Comparison of ENCODE assay signal across 8 mouse cellular contexts in the genomic region with DNA sequence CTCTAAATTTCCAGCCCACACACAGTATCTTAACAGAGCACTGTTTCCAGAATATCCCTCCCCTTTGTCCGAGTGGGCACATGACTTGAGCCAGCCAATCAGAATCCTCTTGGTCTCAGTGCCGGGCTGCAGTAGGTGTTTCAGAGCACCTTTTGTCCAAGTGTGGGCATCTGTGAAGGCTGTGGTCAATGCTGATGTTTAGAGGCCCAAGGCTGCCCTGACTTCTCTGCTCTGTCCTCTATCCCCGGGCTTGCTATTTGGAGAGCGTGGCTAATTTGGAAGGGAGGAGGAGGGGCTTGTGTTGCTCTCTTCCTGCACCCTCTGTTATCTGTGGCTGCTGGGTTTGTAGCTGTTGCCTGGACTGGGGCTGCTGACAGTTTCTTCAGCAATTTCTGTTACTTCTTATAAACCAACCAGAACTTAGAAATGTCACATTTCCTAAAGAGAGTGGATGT. TPM values are rescaled to one million over a fixed set of nuclear protein-coding genes. Genes with fewer than 3 reads are reported as not detected.
DNase-seq lines count a peak whose midpoint lies in the region; ATAC-seq and TF ChIP-seq lines count a peak whose summit lies in the region.

No protein-coding gene starts in this region.

- WGBS in kidney, adult 2 months: 10% methylated on average over 4 of the region's 4 CpGs
- under 1% methylated on average over 4 of the region's 4 CpGs for WGBS in hindbrain, embryonic 10.5 days
- 3% methylated on average over 4 of the region's 4 CpGs for WGBS in limb, embryonic 11.5 days
- WGBS in midbrain, embryonic 13.5 days: 3% methylated on average over 4 of the region's 4 CpGs

- no peaks in the 10 kb centered on the region for H3K27me3 ChIP-seq in kidney, adult 2 months (replicated peaks; ENCODE audit: control insufficient read depth, insufficient read depth, low read length)
- peaks cover 42% of the 10 kb centered on the region for H3K27me3 ChIP-seq in hindbrain, embryonic 10.5 days (ENCODE audit: insufficient read depth, poor library complexity, severe bottlenecking)
- peaks cover 16% of the 10 kb centered on the region for H3K27me3 ChIP-seq in limb, embryonic 11.5 days (ENCODE audit: control insufficient read depth, insufficient read depth, low read length)
- 0 out of 2 replicates have a peak, but pooled peaks cover 11% of the 10 kb centered on the region for H3K27me3 ChIP-seq in midbrain, embryonic 13.5 days

- 0 out of 2 replicates have a peak, but pooled peaks cover 8% of the 10 kb centered on the region for H3K4me1 ChIP-seq in kidney, adult 2 months (ENCODE audit: control insufficient read depth, insufficient read depth, low read length)
- peaks cover 49% of the 10 kb centered on the region for H3K4me1 ChIP-seq in hindbrain, embryonic 10.5 days (replicated peaks)
- H3K4me1 ChIP-seq in limb, embryonic 11.5 days (ENCODE audit: control insufficient read depth, insufficient read depth, low read length): peaks cover 4% of the 10 kb centered on the region
- H3K4me1 ChIP-seq in midbrain, embryonic 13.5 days (replicated peaks): peaks cover 48% of the 10 kb centered on the region

- no peak for TF ChIP-seq CTCF in kidney, adult 2 months (conservative IDR thresholded peaks at IDR 0.05; ENCODE audit: insufficient read depth, insufficient read length, low read depth, low read length)

- H3K27ac ChIP-seq in kidney, adult 2 months (ENCODE audit: insufficient read depth, low read depth, low read length): no peak overlapping the region
- peak overlapping the region; percentile 82 for H3K27ac ChIP-seq in hindbrain, embryonic 10.5 days
- no peak overlapping the region for H3K27ac ChIP-seq in limb, embryonic 11.5 days (replicated peaks; ENCODE audit: low read depth, low read length)
- H3K27ac ChIP-seq in midbrain, embryonic 13.5 days: peak overlapping the region; percentile 79

- DNase-seq in kidney, adult 2 months: peak; percentile 45
- no peak for DNase-seq in kidney, adult 8-10 months
- peak; percentile 67 to 73 for DNase-seq in adrenal gland, postnatal 36 days
- DNase-seq in hindbrain, embryonic 10.5 days (ENCODE audit: low spot score): peak; percentile 64
- peak; percentile 69 for DNase-seq in limb, embryonic 11.5 days (ENCODE audit: low spot score)
- DNase-seq in testis, postnatal 14 days (ENCODE audit: low spot score): peak; percentile 36

- H3K4me3 ChIP-seq in kidney, adult 2 months (ENCODE audit: insufficient read depth, low read depth, low read length): peak overlapping the region; percentile 55; the same call in 1 of the 2 replicates
- peak overlapping the region; percentile 46 for H3K4me3 ChIP-seq in hindbrain, embryonic 10.5 days
- no peak overlapping the region for H3K4me3 ChIP-seq in limb, embryonic 11.5 days (ENCODE audit: low read depth, low read length)
- peak overlapping the region; percentile 33 for H3K4me3 ChIP-seq in midbrain, embryonic 13.5 days (replicated peaks)

- peak; percentile 77 for ATAC-seq in erythroblast, adult 5-6 weeks (replicated peaks; ENCODE audit: low FRiP score, poor library complexity, severe bottlenecking)
- peak; percentile 49; the same call in 1 of the 2 replicates for ATAC-seq in limb, embryonic 11.5 days (ENCODE audit: insufficient number of reproducible peaks, low FRiP score, low TSS enrichment, low read depth)
- peak; percentile 71 for ATAC-seq in midbrain, embryonic 13.5 days

- no peak for TF ChIP-seq POLR2A in kidney, adult 2 months (IDR thresholded peaks at IDR 0.05; ENCODE audit: low read depth, low read length)

- peak overlapping the region; percentile 34 for H3K4me2 ChIP-seq in limb, embryonic 11.5 days (ENCODE audit: low read depth, severe bottlenecking)
- H3K4me2 ChIP-seq in midbrain, embryonic 13.5 days (replicated peaks): peak overlapping the region; percentile 55

- no peaks in the 10 kb centered on the region for H3K9me3 ChIP-seq in hindbrain, embryonic 10.5 days
- no peaks in the 10 kb centered on the region for H3K9me3 ChIP-seq in limb, embryonic 11.5 days (ENCODE audit: control insufficient read depth, low read length)
- no peaks in the 10 kb centered on the region for H3K9me3 ChIP-seq in midbrain, embryonic 13.5 days

- no peaks in the 10 kb centered on the region for H3K36me3 ChIP-seq in kidney, adult 2 months (ENCODE audit: control insufficient read depth, insufficient read depth, low read length)
- H3K36me3 ChIP-seq in hindbrain, embryonic 10.5 days: no peaks in the 10 kb centered on the region
- H3K36me3 ChIP-seq in limb, embryonic 11.5 days (ENCODE audit: control insufficient read depth, insufficient read depth, low read length): no peaks in the 10 kb centered on the region
- H3K36me3 ChIP-seq in midbrain, embryonic 13.5 days: no peaks in the 10 kb centered on the region

- H3K9ac ChIP-seq in limb, embryonic 11.5 days (ENCODE audit: low read length): no peak overlapping the region; the same call in 1 of the 2 replicates
- H3K9ac ChIP-seq in midbrain, embryonic 13.5 days (replicated peaks): peak overlapping the region; percentile 60

RNA-seq across cellular contexts. Expression of a gene that starts 3.1 kb away (rescaled TPM):
- 10.9 and 13.7 TPM in 2 replicates for polyA plus RNA-seq in kidney, adult 2 months (2012; rRNA removed)
- total RNA-seq in adrenal gland, postnatal 36 days (2021): 10 to 100 TPM; 17.9 to 26.0 TPM
- not detected in 2 replicates for total RNA-seq in erythroblast, adult 5-6 weeks (2015; ENCODE audit: low replicate concordance)
- 0.77 TPM in 1 of 2 replicates, not detected in the other for total RNA-seq in erythroblast, adult 5-6 weeks (2017; ENCODE audit: low replicate concordance)
- 0.25 and 0.90 TPM in 2 replicates for polyA plus RNA-seq in hindbrain, embryonic 10.5 days (2016; fragmentation: Nextera tagmentation; extraction: Ambion mirVana)
- polyA plus RNA-seq in limb, embryonic 11.5 days (2014; fragmentation: Nextera tagmentation; extraction: Ambion mirVana): 0.33 and 0.50 TPM in 2 replicates
- 20.1 and 21.1 TPM in 2 replicates for polyA plus RNA-seq in midbrain, embryonic 13.5 days (2015; fragmentation: Nextera tagmentation; extraction: Ambion mirVana)

RNA-seq across cellular contexts. Expression of a gene that starts 43.7 kb away (rescaled TPM):
- polyA plus RNA-seq in kidney, adult 2 months (2012; rRNA removed): 0.03 and 0.05 TPM in 2 replicates
- under 1 TPM; 0.10 to 0.30 TPM for total RNA-seq in adrenal gland, postnatal 36 days (2021)
- total RNA-seq in erythroblast, adult 5-6 weeks (2015; ENCODE audit: low replicate concordance): 0.19 TPM in 1 of 2 replicates, not detected in the other
- total RNA-seq in erythroblast, adult 5-6 weeks (2017; ENCODE audit: low replicate concordance): 0.14 TPM in 1 of 2 replicates, not detected in the other
- not detected in 2 replicates for polyA plus RNA-seq in hindbrain, embryonic 10.5 days (2016; fragmentation: Nextera tagmentation; extraction: Ambion mirVana)
- not detected in 2 replicates for polyA plus RNA-seq in limb, embryonic 11.5 days (2014; fragmentation: Nextera tagmentation; extraction: Ambion mirVana)
- 0.04 TPM in 1 of 2 replicates, not detected in the other for polyA plus RNA-seq in midbrain, embryonic 13.5 days (2015; fragmentation: Nextera tagmentation; extraction: Ambion mirVana)

Comparison
In these comparisons a context has a peak if more than half of its experiments do, and no peak if none do; other contexts are left out.
1. DNase-seq: peak in kidney, adult 2 months (single experiment), adrenal gland, postnatal 36 days (2 of 2), hindbrain, embryonic 10.5 days (single experiment), limb, embryonic 11.5 days (single experiment) and testis, postnatal 14 days (single experiment); none in kidney, adult 8-10 months (0 of 2).
2. H3K27ac ChIP-seq: peak in hindbrain, embryonic 10.5 days (single experiment) and midbrain, embryonic 13.5 days (single experiment); none in kidney, adult 2 months (single experiment) and limb, embryonic 11.5 days (single experiment).
3. Peak in every context shown above with its lines, with median percentiles within 50 percentile points of each other: ATAC-seq.